Mouse (Mus musculus) C3H10T1/2 (cell line): ENCODE data around the gene Olfr47. TPM values are rescaled to one million over a fixed set of nuclear protein-coding genes. Genes with fewer than 3 reads are reported as not detected.

ENCODE experiments used
- polyA plus RNA-seq, 2 experiments: library from polyadenylated mRNA; unstranded; fragments of >200 nt; fragmentation: generic; extraction: Trizol; gene quantifications; one replicate each; pipeline ENCODE4 v1.2.1; 2012; ENCODE audit warnings: missing spikeins in 2 of 2

Olfr47 gene
- polyA plus RNA-seq, result not detected

GRCm38 (mm10) chr6:43231255-43231654 is at the start of gene Olfr47:
Gene Olfr47, plus strand, starts transcription at chr6:43231529.

GRCm38 (mm10) chr6:43196781-43197180 is 34.5 kb upstream of the Olfr47 start, which contains the start of gene Olfr435:
Gene Olfr435, plus strand, starts transcription at chr6:43197146.

GRCm38 (mm10) chr6:43212873-43213272 is 18.5 kb upstream of the Olfr47 start, which contains the start of gene Olfr434:
Gene Olfr434, plus strand, starts transcription at chr6:43213021.

GRCm38 (mm10) chr6:43265363-43266041 is 34.2 kb downstream of the Olfr47 start, which contains the start of gene Arhgef5:
Gene Arhgef5, plus strand, starts transcription at chr6:43265582.

Other genes with a start within 250 kb of the Olfr47 start
- gene Olfr441, start 125.2 kb upstream of the Olfr47 start, polyA plus RNA-seq, result not detected
- not detected for gene Olfr237-ps1, start 85.0 kb upstream of the Olfr47 start, polyA plus RNA-seq
- gene Olfr437, start 68.2 kb upstream of the Olfr47 start, polyA plus RNA-seq, result not detected
- gene Olfr13, start 59.4 kb upstream of the Olfr47 start, polyA plus RNA-seq, result not detected
- not detected for gene Olfr435, start 34.4 kb upstream of the Olfr47 start, polyA plus RNA-seq
- not detected for gene Olfr434, start 18.5 kb upstream of the Olfr47 start, polyA plus RNA-seq
- gene Arhgef5, start 34.1 kb downstream of the Olfr47 start, polyA plus RNA-seq, result under 1 TPM; 0.11 to 0.48 TPM
- not detected for gene Nobox, start 78.0 kb downstream of the Olfr47 start, polyA plus RNA-seq